In genomic region chr5:64610562-64611405, GRCm38 (mm10) we compare ENCODE assay signal across 8 mouse cellular contexts.
DNase-seq lines count a peak whose midpoint lies in the region; ATAC-seq lines count a peak whose summit lies in the region.

No protein-coding gene starts in this region.

- no peak overlapping the region for H3K4me3 ChIP-seq in liver, embryonic 13.5 days (replicated peaks)
- no peak overlapping the region for H3K4me3 ChIP-seq in neural tube, embryonic 12.5 days

- 27% methylated on average over 12 of the region's 13 CpGs for WGBS in liver, embryonic 13.5 days (ENCODE audit: insufficient replicate concordance)
- WGBS in neural tube, embryonic 12.5 days = 11% methylated on average over 12 of the region's 13 CpGs

- peak; percentile 86 for DNase-seq in NIH3T3 (ENCODE audit: low read depth)
- peak; percentile 13 for DNase-seq in brain, adult 2 months (ENCODE audit: low read depth, low spot score)
- DNase-seq in gastrocnemius, postnatal 25 days = peak; percentile 56
- peak; percentile 69 for DNase-seq in hindlimb bud, embryonic 11.5 days (ENCODE audit: extremely low spot score, low read depth, low spot score)
- peak; percentile 59 for DNase-seq in liver, embryonic 13.5 days
- no peak for DNase-seq in layer of hippocampus, postnatal 14 days (ENCODE audit: low spot score in 2 of 2)

- H3K9me3 ChIP-seq in liver, embryonic 13.5 days (replicated peaks) = no peaks in the 10 kb centered on the region
- H3K9me3 ChIP-seq in neural tube, embryonic 12.5 days = no peaks in the 10 kb centered on the region

- peak overlapping the region; percentile 28; the same call in 1 of the 2 replicates for H3K4me2 ChIP-seq in liver, embryonic 13.5 days
- H3K4me2 ChIP-seq in neural tube, embryonic 12.5 days (replicated peaks) = peak overlapping the region; percentile 25

- peak overlapping the region; percentile 56 for H3K9ac ChIP-seq in liver, embryonic 13.5 days
- H3K9ac ChIP-seq in neural tube, embryonic 12.5 days = no peak overlapping the region

- peaks cover 28% of the 10 kb centered on the region for H3K4me1 ChIP-seq in liver, embryonic 13.5 days (replicated peaks)
- peaks cover 14% of the 10 kb centered on the region for H3K4me1 ChIP-seq in neural tube, embryonic 12.5 days

- H3K27me3 ChIP-seq in liver, embryonic 13.5 days = no peaks in the 10 kb centered on the region
- H3K27me3 ChIP-seq in neural tube, embryonic 12.5 days (replicated peaks) = no peaks in the 10 kb centered on the region

- peak overlapping the region; percentile 61 for H3K27ac ChIP-seq in liver, embryonic 13.5 days
- H3K27ac ChIP-seq in neural tube, embryonic 12.5 days = no peak overlapping the region

- no peaks in the 10 kb centered on the region for H3K36me3 ChIP-seq in liver, embryonic 13.5 days
- H3K36me3 ChIP-seq in neural tube, embryonic 12.5 days = no peaks in the 10 kb centered on the region

- peak; percentile 81 for ATAC-seq in liver, embryonic 13.5 days (ENCODE audit: low read depth)
- peak; percentile 75; the same call in 1 of the 2 replicates for ATAC-seq in neural tube, embryonic 12.5 days (ENCODE audit: low FRiP score, low read depth)
- no peak for ATAC-seq in megakaryocyte-erythroid progenitor cell, adult 5-6 weeks (replicated peaks; ENCODE audit: low FRiP score, low TSS enrichment, poor library complexity, severe bottlenecking)

Comparison
In these comparisons a context has a peak if more than half of its experiments do, and no peak if none do; other contexts are left out.
1. DNase-seq: peak in NIH3T3 (single experiment), brain, adult 2 months (single experiment), gastrocnemius, postnatal 25 days (single experiment), hindlimb bud, embryonic 11.5 days (single experiment) and liver, embryonic 13.5 days (single experiment); none in layer of hippocampus, postnatal 14 days (0 of 2).